ENCODE assay signal across 10 mouse cellular contexts in genomic region chr1:42693852-42694251, GRCm38 (mm10). TPM values are rescaled to one million over a fixed set of nuclear protein-coding genes. Genes with fewer than 3 reads are reported as not detected.
DNase-seq lines count a peak whose midpoint lies in the region; ATAC-seq and TF ChIP-seq lines count a peak whose summit lies in the region.
"Had no signal": no experiment of that assay in that cellular context is flagged by ENCODE, and none has a peak within 500 bp of the region (broad histone marks: within the 10 kb centered on the region; RNA-seq: fewer than 3 reads in every experiment).

No protein-coding gene starts in this region.

- 0 out of 2 replicates have a peak, but pooled peaks have one; percentile 0 for ATAC-seq in forebrain, embryonic 16.5 days
- 0 out of 2 replicates have a peak, but pooled peaks have one; percentile 3 for ATAC-seq in midbrain, embryonic 15.5 days (replicated peaks)

- H3K27ac ChIP-seq in gastrocnemius, adult 2 months = no peak overlapping the region
- peak overlapping the region; percentile 99 for H3K27ac ChIP-seq in forebrain, embryonic 16.5 days (ENCODE audit: low read length)
- peak overlapping the region; percentile 99 for H3K27ac ChIP-seq in midbrain, embryonic 15.5 days

- peak overlapping the region; percentile 59 for H3K4me3 ChIP-seq in gastrocnemius, adult 2 months
- H3K4me3 ChIP-seq in forebrain, embryonic 16.5 days (replicated peaks; ENCODE audit: low read length) = peak overlapping the region; percentile 86
- peak overlapping the region; percentile 88 for H3K4me3 ChIP-seq in midbrain, embryonic 15.5 days

- DNase-seq in gastrocnemius, adult 2 months = no peak
- DNase-seq in gastrocnemius, postnatal 4 days (ENCODE audit: low spot score in 2 of 2) = no peak
- peak; percentile 53 for DNase-seq in ZHBTc4 (ENCODE audit: low read depth, low spot score)
- DNase-seq in kidney, postnatal 14 days = peak; percentile 58
- no peak for DNase-seq in MN1 (ENCODE audit: low spot score)
- DNase-seq in urinary bladder, adult 2 months (ENCODE audit: low spot score) = no peak

- no peaks in the 10 kb centered on the region; the same call in 1 of the 2 replicates for H3K4me1 ChIP-seq in forebrain, embryonic 16.5 days (replicated peaks; ENCODE audit: control insufficient read depth, insufficient read depth, low read length)
- H3K4me1 ChIP-seq in midbrain, embryonic 15.5 days = peaks cover 26% of the 10 kb centered on the region

- no peaks in the 10 kb centered on the region for H3K27me3 ChIP-seq in forebrain, embryonic 16.5 days (replicated peaks; ENCODE audit: control insufficient read depth, insufficient read depth, low read length)
- H3K27me3 ChIP-seq in midbrain, embryonic 15.5 days (replicated peaks) = no peaks in the 10 kb centered on the region

- 0% methylated on average over 22 of the region's 22 CpGs for WGBS in forebrain, embryonic 16.5 days
- WGBS in midbrain, embryonic 15.5 days = under 1% methylated on average over 22 of the region's 22 CpGs

- H3K36me3 ChIP-seq in forebrain, embryonic 16.5 days (ENCODE audit: control insufficient read depth, insufficient read depth) = no peaks in the 10 kb centered on the region
- no peaks in the 10 kb centered on the region for H3K36me3 ChIP-seq in midbrain, embryonic 15.5 days (replicated peaks)
- H3K36me3 ChIP-seq: G1E had no signal

- no peaks in the 10 kb centered on the region for H3K9me3 ChIP-seq in forebrain, embryonic 16.5 days (ENCODE audit: control insufficient read depth, low read length)
- no peaks in the 10 kb centered on the region for H3K9me3 ChIP-seq in midbrain, embryonic 15.5 days

- intact Hi-C loops in gastrocnemius, adult 2 months (cut with DNase I) = no loop called here

- H3K4me2 ChIP-seq in forebrain, embryonic 16.5 days (ENCODE audit: low read length) = peak overlapping the region; percentile 59
- H3K4me2 ChIP-seq in midbrain, embryonic 15.5 days = peak overlapping the region; percentile 94

- peak overlapping the region; percentile 86 for H3K9ac ChIP-seq in forebrain, embryonic 16.5 days (replicated peaks; ENCODE audit: low read depth, low read length)
- peak overlapping the region; percentile 72 for H3K9ac ChIP-seq in midbrain, embryonic 15.5 days

- TF ChIP-seq CTCF in gastrocnemius, adult 2 months (IDR thresholded peaks at IDR 0.05) = no peak

RNA-seq across cellular contexts. Expression of gene Pou3f3, which starts 1.7 kb away (rescaled TPM):
- not detected for total RNA-seq in gastrocnemius, adult 2 months (2021)
- total RNA-seq in gastrocnemius, postnatal 4 days (2021) = under 1 TPM in 1 of 2 experiments, not detected in 1; 0.05 TPM
- polyA plus RNA-seq in forebrain, embryonic 16.5 days (2015; fragmentation: Nextera tagmentation; extraction: Ambion mirVana) = 41.0 and 56.6 TPM in 2 replicates
- polyA plus RNA-seq in midbrain, embryonic 15.5 days (2015; fragmentation: Nextera tagmentation; extraction: Ambion mirVana) = 19.0 and 21.3 TPM in 2 replicates
- 0.21 and 0.22 TPM in 2 replicates for polyA plus RNA-seq in urinary bladder, adult 2 months (2012; rRNA removed)
- total RNA-seq: hematopoietic stem cell, adult 5-6 weeks had no signal
- polyA plus RNA-seq: G1E had no signal

Comparison
In these comparisons a context has a peak if more than half of its experiments do, and no peak if none do; other contexts are left out.
1. DNase-seq: peak in ZHBTc4 (single experiment) and kidney, postnatal 14 days (single experiment); none in gastrocnemius, adult 2 months (single experiment), gastrocnemius, postnatal 4 days (0 of 2), MN1 (single experiment) and urinary bladder, adult 2 months (single experiment).
2. RNA of gene Pou3f3, which starts 1.7 kb away (polyA plus RNA-seq): 41.0 to 56.6 TPM in forebrain, embryonic 16.5 days and 19.0 to 21.3 TPM in midbrain, embryonic 15.5 days; 0.21 to 0.22 TPM in urinary bladder, adult 2 months; every median in the first group is over 10 times any median in the second.
3. Peak in every context shown above with its lines, with median percentiles within 50 percentile points of each other: H3K4me3 ChIP-seq.